Mouse (Mus musculus) kidney, embryonic 15.5 days (tissue): ENCODE measurements around the gene Gpn3. TPM values are rescaled to one million over a fixed set of nuclear protein-coding genes. Genes with fewer than 3 reads are reported as not detected.
"Not testable (repeated sequence)": the region's sequence is repeated elsewhere in the genome, so short reads cannot be mapped to it uniquely, and the experiment has no call there.

Experiments used
- ATAC-seq: fragments of 200-750 bp; cut with Nextera tagmentation; replicated peaks from 2 replicates; pipeline ENCODE4 v1.8.0; 2017; ENCODE audit warnings: moderate TSS enrichment; ENCODE audit not compliant: low FRiP score
- H3K27ac ChIP-seq: fragments of 300-500 bp; sonication (generic); 2 replicates; pipeline ENCODE4 v1.5.1; 2015; ENCODE audit warnings: mild to moderate bottlenecking, inconsistent platforms
- H3K27me3 ChIP-seq: fragments of 300-500 bp; sonication (generic); 2 replicates; pipeline ENCODE4 v1.6.1; 2015; ENCODE audit warnings: inconsistent platforms
- H3K36me3 ChIP-seq: fragments of 300-500 bp; sonication (generic); 2 replicates; pipeline ENCODE4 v1.6.1; 2015; ENCODE audit warnings: inconsistent platforms
- H3K4me1 ChIP-seq: fragments of 300-500 bp; sonication (generic); 2 replicates; pipeline ENCODE4 v1.6.1; 2015; ENCODE audit warnings: inconsistent platforms
- H3K4me2 ChIP-seq: fragments of 300-500 bp; sonication (generic); 2 replicates; pipeline ENCODE4 v1.6.1; 2015; ENCODE audit warnings: moderate library complexity, mild to moderate bottlenecking, inconsistent platforms
- H3K4me3 ChIP-seq: fragments of 300-500 bp; sonication (generic); replicated peaks from 2 replicates; pipeline ENCODE4 v1.5.1; 2015; ENCODE audit warnings: mild to moderate bottlenecking, inconsistent platforms
- H3K9ac ChIP-seq: fragments of 300-500 bp; sonication (generic); 2 replicates; pipeline ENCODE4 v1.6.1; 2015; ENCODE audit warnings: mild to moderate bottlenecking, inconsistent platforms
- H3K9me3 ChIP-seq: fragments of 300-500 bp; sonication (generic); replicated peaks from 2 replicates; pipeline ENCODE4 v1.6.1; 2016; ENCODE audit warnings: inconsistent platforms
- WGBS: fragments of 180-500 bp; shearing (Covaris S2); methylation state at CpG from one replicate; pipeline ENCODE4 v1.1.7; 2015; ENCODE audit warnings: mixed read lengths; 5-methylcytosine and 5-hydroxymethylcytosine counted together
- polyA plus RNA-seq: library from polyadenylated mRNA; unstranded; fragments of >200 nt; fragmentation: Nextera tagmentation; extraction: Ambion mirVana; gene quantifications from 2 replicates; pipeline ENCODE4 v1.2.1, GENCODE M21; 2015

The Gpn3 gene
- polyA plus RNA-seq, 1 experiment from 2014 or later = 69.7 TPM

DNA sequence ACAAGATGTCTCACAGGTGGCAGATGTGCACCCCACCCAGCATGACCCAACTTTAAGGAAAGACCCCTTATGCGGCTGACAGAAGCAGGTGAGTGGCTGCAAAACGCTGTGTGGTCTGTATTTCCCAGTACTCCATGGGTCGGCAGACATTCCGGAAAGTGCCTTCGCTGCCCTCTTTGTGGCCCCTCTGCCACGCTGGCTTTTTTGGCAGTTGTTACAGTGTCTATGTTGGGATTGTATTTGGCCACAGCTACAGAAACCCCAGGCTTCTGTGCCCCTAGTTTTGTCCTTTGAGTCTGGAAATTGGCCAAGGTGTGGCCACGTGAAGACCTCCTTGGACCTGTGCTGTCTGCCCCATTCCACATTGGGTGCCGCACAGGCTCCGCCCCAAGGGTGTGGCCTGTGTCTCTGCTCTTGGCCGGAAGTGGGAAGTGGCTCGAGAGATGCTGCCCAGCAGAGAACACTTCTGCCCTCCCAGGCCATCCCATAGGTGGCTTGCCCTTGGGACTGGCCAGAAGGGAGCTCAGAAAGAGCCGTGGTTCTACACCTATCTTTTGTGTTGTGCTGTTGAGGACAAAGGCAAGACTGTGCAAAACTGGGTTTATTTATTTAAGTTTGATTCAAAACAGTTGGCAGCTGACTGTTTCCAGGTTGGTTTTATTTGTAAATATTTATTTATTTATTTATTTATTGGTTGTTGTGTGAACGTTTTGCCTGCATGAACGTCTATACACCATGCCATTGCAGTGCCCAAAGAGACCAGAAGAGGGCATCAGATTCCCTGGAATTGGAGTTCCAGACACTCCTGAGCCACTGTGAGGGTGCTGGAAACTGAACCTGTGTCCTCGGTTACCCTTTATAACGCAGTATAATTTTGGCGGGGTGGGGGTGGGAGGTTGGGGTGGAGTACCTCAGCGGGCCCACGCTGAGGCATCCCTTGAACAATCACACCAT lies 38.3 kb downstream of the Gpn3 start:
- Histone ChIP-seq H3K9me3 (no peaks in the 10 kb centered on the region), H3K27me3 (no peaks in the 10 kb centered on the region), H3K9ac (no peak overlapping the region), H3K36me3 (peaks cover 39% of the 10 kb centered on the region), H3K4me3 (no peak overlapping the region), H3K4me2 (no peak overlapping the region), H3K27ac (no peak overlapping the region), H3K4me1 (peaks cover 8% of the 10 kb centered on the region)
- no peak for ATAC-seq
- 87% methylated on average over 19 of the region's 19 CpGs for WGBS

DNA sequence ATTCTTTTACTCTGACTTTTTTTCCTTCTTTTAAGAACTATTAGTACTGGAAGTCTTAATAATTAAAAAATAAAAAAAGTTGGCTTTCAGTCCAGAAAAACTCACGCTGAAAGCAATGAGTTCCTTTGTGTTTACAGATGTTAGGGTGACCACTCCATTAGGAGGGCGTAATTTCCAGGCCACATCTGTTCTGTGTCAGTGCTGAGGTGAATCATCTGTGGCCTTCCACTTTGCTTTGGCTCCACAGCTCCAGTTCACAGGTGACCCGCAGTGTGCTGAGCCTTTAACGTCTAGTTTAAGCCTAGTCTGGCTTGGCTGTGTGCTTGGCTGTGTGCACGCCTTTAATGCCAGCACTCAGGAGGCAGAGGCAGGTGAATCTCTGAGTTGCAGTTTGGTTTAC lies 40.2 kb downstream of the Gpn3 start:
- WGBS = 68% methylated on average over 5 of the region's 5 CpGs
- no peaks in the 10 kb centered on the region for H3K27me3 ChIP-seq

DNA sequence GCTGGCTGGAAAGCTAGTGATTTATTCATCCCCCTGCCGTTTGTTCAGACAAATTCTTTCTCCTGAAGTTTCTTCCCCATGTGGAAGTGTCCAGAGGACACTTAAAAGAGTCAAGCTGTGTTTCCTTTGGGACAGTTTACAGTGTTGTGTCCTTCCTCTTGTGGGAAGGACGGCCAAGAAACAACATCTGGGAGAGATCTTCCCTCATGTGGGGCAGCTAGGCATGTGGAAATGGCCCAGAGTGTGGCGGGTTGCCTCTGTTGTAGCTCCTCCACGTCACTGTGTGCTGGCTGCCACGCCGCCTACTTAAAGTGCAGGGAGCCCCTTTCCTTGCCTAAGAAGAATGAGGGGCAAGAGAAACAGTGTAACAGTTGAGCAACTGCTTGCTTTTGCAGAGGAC lies 41.1 kb downstream of the Gpn3 start:
- no peak for ATAC-seq
- Histone ChIP-seq H3K4me1 (peaks cover 8% of the 10 kb centered on the region), H3K36me3 (peaks cover 12% of the 10 kb centered on the region), H3K4me3 (no peak overlapping the region), H3K4me2 (no peak overlapping the region), H3K9ac (no peak overlapping the region), H3K27ac (0 out of 2 replicates have a peak overlapping the region, but pooled peaks have one; percentile 32), H3K27me3 (no peaks in the 10 kb centered on the region), H3K9me3 (no peaks in the 10 kb centered on the region)
- 36% methylated on average over 6 of the region's 6 CpGs for WGBS

More for the DNA sequence above, 40.2 kb downstream of the Gpn3 start:
- H3K4me3 ChIP-seq = no peak overlapping the region
- no peak for ATAC-seq
- peaks cover 20% of the 10 kb centered on the region for H3K36me3 ChIP-seq
- H3K4me2 ChIP-seq = no peak overlapping the region
- H3K9me3 ChIP-seq = no peaks in the 10 kb centered on the region
- H3K9ac ChIP-seq = no peak overlapping the region
- peaks cover 8% of the 10 kb centered on the region for H3K4me1 ChIP-seq
- no peak overlapping the region for H3K27ac ChIP-seq

DNA sequence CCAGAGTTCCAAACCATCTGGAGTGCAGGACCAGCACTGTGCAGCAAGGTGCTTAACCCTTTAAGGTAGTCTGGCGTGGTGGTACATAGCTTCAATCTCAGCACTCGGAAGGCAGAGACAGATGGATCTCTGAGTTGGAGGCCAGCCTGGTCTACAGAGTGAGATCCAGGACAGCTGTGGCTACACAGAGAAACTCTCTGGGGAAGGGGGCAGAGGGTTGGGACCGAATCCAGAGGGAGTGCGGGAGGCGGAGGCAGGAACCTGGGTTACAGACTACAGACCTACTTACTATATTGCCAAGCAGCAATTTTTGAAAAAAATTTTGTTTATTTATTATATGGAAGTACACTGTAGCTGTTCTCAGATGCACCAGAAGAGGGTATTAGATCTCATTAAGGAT lies 42.7 kb downstream of the Gpn3 start:
- no peak overlapping the region for H3K4me2 ChIP-seq
- no peak overlapping the region for H3K4me3 ChIP-seq
- peaks cover 8% of the 10 kb centered on the region for H3K4me1 ChIP-seq
- H3K36me3 ChIP-seq = peaks cover 12% of the 10 kb centered on the region
- H3K27me3 ChIP-seq = no peaks in the 10 kb centered on the region
- H3K9ac ChIP-seq = no peak overlapping the region
- WGBS = 94% methylated on average over 5 of the region's 5 CpGs
- H3K9me3 ChIP-seq = no peaks in the 10 kb centered on the region
- H3K27ac ChIP-seq = no peak overlapping the region
- ATAC-seq = no peak

DNA sequence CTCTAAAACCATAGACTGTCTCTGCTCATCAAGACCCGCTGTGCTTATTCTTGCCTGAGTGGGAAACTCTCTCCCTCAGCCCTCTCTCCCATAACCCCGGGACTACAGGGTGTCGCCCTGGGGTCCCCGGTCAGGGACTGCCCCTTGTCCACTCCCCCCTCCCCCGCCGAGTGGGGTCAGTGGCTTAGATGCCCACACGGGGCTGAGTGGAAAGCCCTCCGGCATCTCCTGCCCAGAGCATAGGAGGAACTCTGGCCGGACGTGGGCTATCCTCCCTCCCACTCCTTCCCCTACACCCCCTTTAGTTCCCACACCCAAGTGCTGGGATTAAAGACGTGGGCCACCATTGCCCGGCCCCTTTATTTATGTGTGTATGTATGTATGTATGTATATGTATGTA lies 43.8 kb downstream of the Gpn3 start:
- no peak overlapping the region for H3K4me3 ChIP-seq
- H3K9ac ChIP-seq = no peak overlapping the region
- peaks cover 8% of the 10 kb centered on the region for H3K4me1 ChIP-seq
- H3K27ac ChIP-seq = no peak overlapping the region
- WGBS = 87% methylated on average over 12 of the region's 12 CpGs
- no peak overlapping the region for H3K4me2 ChIP-seq
- no peaks in the 10 kb centered on the region for H3K9me3 ChIP-seq
- no peaks in the 10 kb centered on the region for H3K27me3 ChIP-seq
- ATAC-seq = no peak
- H3K36me3 ChIP-seq = peaks cover 3% of the 10 kb centered on the region; the same call in 1 of the 2 replicates

DNA sequence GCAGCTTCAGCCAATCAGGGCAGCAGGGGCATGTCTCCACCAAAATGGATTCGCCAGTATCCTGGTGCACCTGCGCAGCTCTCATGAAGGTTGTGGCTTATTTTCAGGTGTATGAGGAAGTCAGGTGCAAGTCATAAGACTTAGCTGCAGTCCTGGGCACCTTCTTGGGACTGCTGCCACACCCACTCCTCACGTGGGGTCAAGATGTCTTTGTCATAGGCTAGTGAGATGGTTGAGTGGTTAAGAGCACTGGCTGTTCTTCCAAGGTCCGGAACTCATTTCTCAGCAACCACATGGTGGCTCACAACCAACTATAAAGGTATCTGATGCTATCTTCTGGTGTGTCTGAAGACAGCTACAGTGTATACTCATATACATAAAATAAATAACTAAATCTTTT lies 49.0 kb downstream of the Gpn3 start:
- 61% methylated on average over 4 of the region's 4 CpGs for WGBS
- not testable (repeated sequence) for H3K27ac ChIP-seq, H3K9ac ChIP-seq, H3K27me3 ChIP-seq, H3K4me3 ChIP-seq, H3K9me3 ChIP-seq, H3K4me2 ChIP-seq, ATAC-seq, H3K36me3 ChIP-seq
- peaks cover 27% of the 10 kb centered on the region for H3K4me1 ChIP-seq

DNA sequence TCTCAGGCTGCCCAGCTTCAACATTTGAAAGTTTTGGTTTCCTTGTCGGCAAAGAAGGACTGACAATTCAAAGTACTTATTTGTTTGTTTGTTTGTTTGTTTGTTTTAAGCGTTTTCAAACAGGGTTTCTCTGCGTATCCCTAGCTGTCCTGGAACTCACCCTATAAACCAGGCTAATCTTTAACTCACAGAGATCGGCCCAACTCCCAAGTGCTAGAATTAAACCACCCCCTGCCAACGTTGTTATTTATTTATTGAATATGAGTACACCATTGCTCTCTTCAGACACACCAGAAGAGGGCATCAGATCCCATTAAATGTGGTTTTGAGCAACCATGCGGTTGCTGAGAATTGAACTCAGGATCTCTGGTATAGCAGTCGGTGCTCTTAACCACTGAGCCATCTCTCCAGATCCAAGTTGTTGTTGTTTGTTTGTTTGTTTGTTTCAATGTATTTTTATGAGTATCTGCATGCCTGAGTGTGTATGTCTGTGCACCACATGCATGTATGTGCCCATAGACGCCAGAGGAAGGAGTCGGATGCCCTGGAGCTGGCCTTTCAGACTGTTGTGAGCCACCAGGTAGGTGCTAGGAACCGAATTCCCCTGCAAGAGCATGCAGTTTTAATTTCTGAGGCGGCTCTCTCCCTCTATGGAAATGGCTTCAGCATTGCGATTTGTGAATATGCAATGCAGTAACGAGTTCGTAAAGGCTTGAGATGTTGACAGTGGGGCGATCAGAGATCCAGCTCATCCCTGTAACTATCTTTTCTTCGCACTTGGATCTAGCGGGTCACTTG lies 49.8 kb downstream of the Gpn3 start, which contains the start of gene Anapc7:
TSS of gene Anapc7 (plus strand) at position 423 of the 798 bp plus-strand sequence.
- H3K4me1 ChIP-seq = peaks cover 27% of the 10 kb centered on the region
- WGBS = 21% methylated on average over 17 of the region's 17 CpGs
- H3K36me3 ChIP-seq = no peaks in the 10 kb centered on the region; the same call in 1 of the 2 replicates
- peak within 1 kb of the TSS; percentile 94 for H3K27ac ChIP-seq
- peak within 1 kb of the TSS; percentile 85 for H3K4me2 ChIP-seq
- peak; percentile 40 for ATAC-seq
- no peaks in the 10 kb centered on the region for H3K27me3 ChIP-seq
- no peaks in the 10 kb centered on the region for H3K9me3 ChIP-seq
- peak within 1 kb of the TSS; percentile 90 for H3K9ac ChIP-seq
- peak within 1 kb of the TSS; percentile 87 for H3K4me3 ChIP-seq

DNA sequence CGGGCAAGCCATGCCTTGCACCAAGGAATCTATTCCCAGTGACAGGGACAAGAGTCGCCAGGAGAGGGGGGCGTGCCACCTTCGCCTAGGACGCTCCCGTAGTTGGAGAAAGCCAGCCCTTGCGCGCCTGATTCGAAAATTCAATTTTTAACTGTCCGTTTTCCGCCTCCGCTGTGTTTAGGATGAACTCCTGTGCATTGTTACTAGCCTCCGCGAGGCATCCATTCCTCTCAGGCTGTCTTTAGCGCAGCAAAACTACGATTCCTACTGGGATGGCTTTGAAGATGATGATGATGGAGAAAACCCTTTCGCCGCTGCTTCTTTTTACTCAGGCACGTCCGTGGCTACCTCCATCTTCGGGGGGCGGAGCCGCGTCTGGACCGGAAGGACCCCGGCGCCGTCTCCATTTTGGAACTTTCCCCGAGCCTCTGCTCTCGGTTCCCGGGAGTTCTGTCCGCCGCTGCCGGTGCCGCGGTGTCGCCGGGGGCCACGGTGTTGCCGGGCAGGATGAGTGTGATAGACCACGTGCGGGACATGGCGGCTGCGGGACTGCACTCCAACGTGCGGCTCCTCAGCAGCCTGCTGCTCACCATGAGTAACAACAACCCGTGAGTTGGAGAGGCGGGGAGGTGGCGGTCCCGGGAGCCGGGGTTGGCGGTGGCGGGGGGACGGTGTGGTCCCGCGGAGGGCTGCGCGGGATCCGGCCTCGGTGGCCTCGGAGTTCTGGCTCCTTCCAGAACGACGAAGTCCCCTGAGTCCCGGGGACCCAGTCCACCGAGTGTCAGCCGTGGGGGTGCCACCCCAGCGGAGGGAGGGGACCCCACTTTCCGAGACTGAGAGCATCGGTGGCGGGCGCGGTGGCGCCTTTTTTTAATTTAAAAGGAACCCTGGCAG lies 50.6 kb downstream of the Gpn3 start:
- peak overlapping the region; percentile 90 for H3K9ac ChIP-seq
- under 1% methylated on average over 73 of the region's 73 CpGs for WGBS

DNA sequence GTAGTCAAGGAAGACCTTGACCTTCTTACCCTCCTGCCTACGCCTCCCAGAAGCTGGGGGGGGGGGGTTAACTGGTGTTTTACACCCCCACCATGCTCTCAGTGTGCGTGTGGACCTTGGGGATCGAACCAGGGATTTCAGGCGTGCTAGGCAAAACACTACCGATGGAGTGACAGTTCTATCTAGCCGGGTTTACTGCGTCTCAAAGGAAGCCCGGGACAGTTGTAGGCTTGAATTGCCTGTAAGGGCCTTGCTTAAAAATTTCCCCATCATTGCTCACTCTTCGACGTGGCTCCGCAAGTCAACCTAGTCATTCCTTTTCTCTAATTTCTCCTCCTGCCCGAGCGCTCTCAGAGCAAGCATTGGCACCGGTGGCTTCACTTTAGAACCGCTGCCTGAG lies 51.4 kb downstream of the Gpn3 start:
- 30% methylated on average over 15 of the region's 15 CpGs for WGBS
- H3K27me3 ChIP-seq = no peaks in the 10 kb centered on the region
- H3K4me1 ChIP-seq = peaks cover 27% of the 10 kb centered on the region
- peaks cover 11% of the 10 kb centered on the region for H3K36me3 ChIP-seq
- H3K4me3 ChIP-seq = peak overlapping the region; percentile 87
- peak overlapping the region; percentile 85 for H3K4me2 ChIP-seq
- H3K9ac ChIP-seq = peak overlapping the region; percentile 90
- H3K9me3 ChIP-seq = no peaks in the 10 kb centered on the region
- no peak for ATAC-seq
- H3K27ac ChIP-seq = no peak overlapping the region

More for the DNA sequence above, 50.6 kb downstream of the Gpn3 start:
- peak; percentile 93 for ATAC-seq
- Histone ChIP-seq H3K4me3 (peak overlapping the region; percentile 87), H3K9me3 (no peaks in the 10 kb centered on the region), H3K27me3 (no peaks in the 10 kb centered on the region), H3K4me2 (peak overlapping the region; percentile 85), H3K36me3 (peaks cover 6% of the 10 kb centered on the region), H3K27ac (peak overlapping the region; percentile 94), H3K4me1 (peaks cover 27% of the 10 kb centered on the region)

DNA sequence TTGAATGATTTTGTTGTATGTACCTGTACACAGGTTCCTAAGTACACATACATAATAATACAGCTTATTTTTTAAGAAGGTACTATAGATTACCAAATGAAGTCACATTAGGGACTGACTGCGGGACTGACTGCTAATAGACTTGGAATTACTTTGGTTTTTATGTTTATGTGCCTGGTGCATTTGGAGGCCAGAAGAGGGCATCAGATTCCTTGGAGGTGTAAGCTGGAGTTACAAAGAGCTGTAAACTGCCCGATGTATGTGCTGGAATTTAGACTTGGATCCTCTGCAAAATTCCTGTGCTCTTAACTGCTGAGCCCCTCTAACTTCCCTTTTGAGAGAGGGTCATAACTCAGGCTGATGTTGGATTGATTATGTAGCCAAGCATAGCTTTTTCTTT lies 53.9 kb downstream of the Gpn3 start:
- Histone ChIP-seq H3K4me3 (no peak overlapping the region), H3K36me3 (peaks cover 36% of the 10 kb centered on the region), H3K4me1 (peaks cover 27% of the 10 kb centered on the region), H3K4me2 (no peak overlapping the region), H3K27ac (no peak overlapping the region), H3K27me3 (no peaks in the 10 kb centered on the region), H3K9me3 (no peaks in the 10 kb centered on the region), H3K9ac (no peak overlapping the region)
- no peak for ATAC-seq
- WGBS = 75% methylated on average over 2 of the region's 2 CpGs

DNA sequence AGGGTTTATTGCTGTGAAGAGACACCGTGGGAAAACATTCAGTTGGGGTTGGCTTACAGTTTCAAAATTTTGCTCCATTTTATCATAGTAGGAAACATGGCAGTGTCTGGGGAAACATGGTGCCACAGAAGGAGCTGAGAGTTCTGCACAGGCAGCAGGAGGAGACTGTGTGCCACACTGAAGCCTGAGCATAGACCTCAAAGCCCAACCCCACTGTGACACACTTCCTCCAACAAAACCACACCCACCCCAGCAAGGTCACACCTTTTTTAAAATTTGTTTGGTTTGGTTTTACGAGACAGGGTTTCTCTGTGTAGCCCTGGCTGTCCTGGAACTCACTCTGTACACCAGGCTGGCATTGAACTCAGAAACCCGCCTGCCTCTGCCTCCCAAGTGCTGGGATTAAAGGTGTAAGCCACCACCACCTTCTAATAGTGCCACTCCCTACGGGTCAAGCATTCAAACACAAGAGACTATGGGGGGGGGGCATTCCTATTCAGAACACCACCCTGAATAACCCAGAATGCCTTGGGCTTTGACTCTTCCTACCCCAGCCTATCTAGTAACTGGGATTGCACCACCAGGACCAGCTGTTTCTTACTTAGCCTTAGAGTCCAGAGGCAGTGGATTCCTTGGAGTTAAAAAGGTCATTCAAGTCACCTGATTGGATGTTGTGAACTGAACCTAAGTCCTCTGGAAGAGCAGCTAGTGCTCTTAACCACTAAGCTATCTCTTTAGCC lies 58.5 kb downstream of the Gpn3 start:
- peaks cover 81% of the 10 kb centered on the region for H3K36me3 ChIP-seq

More for the DNA sequence above, 58.5 kb downstream of the Gpn3 start:
- Histone ChIP-seq H3K4me2 (no peak overlapping the region), H3K9me3 (no peaks in the 10 kb centered on the region), H3K9ac (no peak overlapping the region), H3K27ac (no peak overlapping the region), H3K4me3 (no peak overlapping the region), H3K4me1 (no peaks in the 10 kb centered on the region), H3K27me3 (no peaks in the 10 kb centered on the region)
- no peak for ATAC-seq
- 88% methylated on average over 4 of the region's 4 CpGs for WGBS
